ENCODE assay signal across 13 mouse cellular contexts in the genomic region with DNA sequence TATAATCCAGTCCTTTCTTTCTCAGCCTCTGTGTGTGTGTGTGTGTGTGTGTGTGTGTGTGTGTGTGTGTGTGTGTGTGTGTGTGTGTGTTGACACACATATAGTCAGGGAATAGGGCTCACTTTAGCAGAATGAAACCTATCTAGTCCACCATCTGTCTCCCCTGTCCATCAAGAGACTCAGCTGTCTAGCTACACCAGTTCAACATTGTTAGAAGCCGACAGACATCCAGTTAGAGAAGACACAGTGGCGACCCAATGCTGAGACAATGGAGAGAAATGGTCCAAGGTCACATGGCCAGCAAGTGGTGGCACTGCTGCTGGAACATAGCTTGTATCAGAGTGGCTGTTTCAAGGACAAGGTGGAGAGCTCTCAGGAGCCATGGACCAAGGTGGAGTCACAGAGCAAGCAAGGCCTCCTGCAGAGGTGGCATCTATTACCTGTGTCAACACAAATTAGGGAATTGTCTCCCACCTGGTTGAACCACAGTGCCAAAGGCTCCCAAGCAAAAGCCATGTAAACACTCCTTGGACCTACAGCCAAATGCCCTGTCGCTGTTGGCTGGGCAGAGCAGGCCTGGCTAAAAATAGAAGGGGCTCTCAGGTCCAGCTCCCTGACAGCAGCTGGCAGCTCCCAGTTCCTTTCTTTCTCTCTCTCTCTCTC. TPM values are rescaled to one million over a fixed set of nuclear protein-coding genes. Genes with fewer than 3 reads are reported as not detected.
A peak's percentile ranks its signal among the peaks of the same experiment; 100 is the strongest.
DNase-seq lines count a peak whose midpoint lies in the region; ATAC-seq lines count a peak whose summit lies in the region.
"Had no signal": no experiment of that assay in that cellular context is flagged by ENCODE, and none has a peak within 500 bp of the region (broad histone marks: within the 10 kb centered on the region; RNA-seq: fewer than 3 reads in every experiment).

No protein-coding gene starts in this region.

- H3K4me2 ChIP-seq in heart, embryonic 14.5 days (ENCODE audit: low read length): peak overlapping the region; percentile 70

- WGBS in heart, embryonic 14.5 days: 33% methylated on average over 3 of the region's 3 CpGs
- 78% methylated on average over 3 of the region's 3 CpGs for WGBS in hindbrain, embryonic 10.5 days

- no peak overlapping the region for H3K9ac ChIP-seq in heart, embryonic 14.5 days (ENCODE audit: low read length)
- H3K9ac ChIP-seq: liver, embryonic 13.5 days had no signal

- H3K4me3 ChIP-seq in heart, embryonic 14.5 days (ENCODE audit: control insufficient read depth in 1 of 2, insufficient read depth in 1 of 2, low read depth in 1 of 2, low read length in 2 of 2): no peak overlapping the region
- no peak overlapping the region for H3K4me3 ChIP-seq in hindbrain, embryonic 10.5 days
- H3K4me3 ChIP-seq: megakaryocyte, embryonic 14.5 days had no signal

- peak overlapping the region; percentile 80 to 89 for H3K27ac ChIP-seq in heart, embryonic 14.5 days (replicated peaks in 1 of 2; ENCODE audit: control insufficient read depth in 1 of 2, insufficient read depth in 1 of 2, low read depth in 2 of 2, low read length in 2 of 2)
- H3K27ac ChIP-seq in hindbrain, embryonic 10.5 days: no peak overlapping the region
- H3K27ac ChIP-seq: liver, embryonic 13.5 days had no signal

- H3K9me3 ChIP-seq in heart, embryonic 14.5 days (ENCODE audit: control insufficient read depth, low read length): no peaks in the 10 kb centered on the region
- no peaks in the 10 kb centered on the region for H3K9me3 ChIP-seq in hindbrain, embryonic 10.5 days
- H3K9me3 ChIP-seq: liver, embryonic 13.5 days; megakaryocyte, embryonic 14.5 days had no signal

- 0 out of 2 replicates have a peak, but pooled peaks have one; percentile 60 for ATAC-seq in heart, embryonic 14.5 days (ENCODE audit: insufficient number of reproducible peaks, insufficient read depth, low FRiP score, low read depth)
- no peak for ATAC-seq in erythroblast, adult 5-6 weeks (replicated peaks; ENCODE audit: low FRiP score, poor library complexity, severe bottlenecking)
- ATAC-seq: lung, postnatal 0 days had no signal

- DNase-seq in heart, adult 11 months: peak; percentile 95
- DNase-seq in heart, postnatal 25 days (ENCODE audit: low spot score): no peak
- peak; percentile 72 for DNase-seq in brain, adult 2 months (ENCODE audit: low read depth, low spot score)
- DNase-seq in cerebellum, postnatal 14 days: peak; percentile 82 to 84
- no peak for DNase-seq in hindbrain, embryonic 10.5 days (ENCODE audit: low spot score)
- DNase-seq in kidney, adult 18-20 months: no peak
- DNase-seq: liver, embryonic 13.5 days had no signal

- intact Hi-C loops in heart, postnatal 25 days (cut with DNase I): no loop called here

- H3K36me3 ChIP-seq in heart, embryonic 14.5 days (ENCODE audit: control insufficient read depth, insufficient read depth, low read length): no peaks in the 10 kb centered on the region
- H3K36me3 ChIP-seq in hindbrain, embryonic 10.5 days: no peaks in the 10 kb centered on the region
- H3K36me3 ChIP-seq: liver, embryonic 13.5 days had no signal

- peaks cover 12 to 22% of the 10 kb centered on the region in 2 experiments for H3K4me1 ChIP-seq in heart, embryonic 14.5 days (ENCODE audit: control insufficient read depth in 2 of 2, insufficient read depth in 2 of 2, low read length in 2 of 2)
- H3K4me1 ChIP-seq in hindbrain, embryonic 10.5 days (replicated peaks): peaks cover 18% of the 10 kb centered on the region
- H3K4me1 ChIP-seq: liver, embryonic 13.5 days; megakaryocyte, embryonic 14.5 days had no signal

- H3K27me3 ChIP-seq in heart, embryonic 14.5 days (ENCODE audit: control insufficient read depth, insufficient read depth, low read length): peaks cover 17% of the 10 kb centered on the region
- peaks cover 57% of the 10 kb centered on the region for H3K27me3 ChIP-seq in hindbrain, embryonic 10.5 days (ENCODE audit: insufficient read depth, poor library complexity, severe bottlenecking)

RNA-seq across cellular contexts. Expression of a gene that starts 0.7 kb away (rescaled TPM):
- 10 to 100 TPM; 13.2 to 26.4 TPM for total RNA-seq in heart, postnatal 25 days (2021)
- 1.7 and 1.9 TPM in 2 replicates for polyA plus RNA-seq in heart, embryonic 14.5 days (2014; fragmentation: Nextera tagmentation; extraction: Ambion mirVana)
- 0.50 and 0.60 TPM in 2 replicates for polyA plus RNA-seq in hindbrain, embryonic 10.5 days (2016; fragmentation: Nextera tagmentation; extraction: Ambion mirVana)
- total RNA-seq in erythroblast, adult 5-6 weeks (2015; ENCODE audit: low replicate concordance): not detected in 2 replicates
- not detected in 2 replicates for total RNA-seq in erythroblast, adult 5-6 weeks (2017; ENCODE audit: low replicate concordance)
- total RNA-seq: common myeloid progenitor, adult 5-6 weeks; hematopoietic stem cell, adult 5-6 weeks had no signal

Comparison
In these comparisons a context has a peak if more than half of its experiments do, and no peak if none do; other contexts are left out.
1. DNase-seq: peak in heart, adult 11 months (single experiment), brain, adult 2 months (single experiment) and cerebellum, postnatal 14 days (2 of 2); none in heart, postnatal 25 days (single experiment), hindbrain, embryonic 10.5 days (single experiment) and kidney, adult 18-20 months (single experiment).
2. RNA of a gene that starts 0.7 kb away (total RNA-seq): 13.2 to 26.4 TPM in heart, postnatal 25 days; not detected in erythroblast, adult 5-6 weeks; every median in the first group is over 10 times any median in the second.